Mouse (Mus musculus): ENCODE data around the gene Dscam. TPM values are rescaled to one million over a fixed set of nuclear protein-coding genes. Genes with fewer than 3 reads are reported as not detected.
A peak's percentile ranks its signal among the peaks of the same experiment; 100 is the strongest.

Gene Dscam
- polyA plus RNA-seq, 1 experiment from 2014 or later: 11.1 TPM

GRCm38 (mm10) chr16:96753164-96753780 lies 417.3 kb downstream of the Dscam start:
- Histone ChIP-seq H3K36me3 (no peaks in the 10 kb centered on the region), H3K9ac (replicated peaks) (no peak overlapping the region), H3K27me3 (no peaks in the 10 kb centered on the region), H3K9me3 (no peaks in the 10 kb centered on the region), H3K27ac (peak overlapping the region; percentile 51; the same call in 1 of the 2 replicates), H3K4me1 (replicated peaks) (peaks cover 51% of the 10 kb centered on the region), H3K4me2 (replicated peaks) (no peak overlapping the region), H3K4me3 (replicated peaks) (no peak overlapping the region)
- 78% methylated on average over 2 of the region's 2 CpGs for WGBS
- no peak for ATAC-seq

GRCm38 (mm10) chr16:96742475-96743255 lies 427.9 kb downstream of the Dscam start:
- no peak overlapping the region for H3K27ac ChIP-seq
- WGBS: 79% methylated on average over 5 of the region's 5 CpGs
- H3K4me3 ChIP-seq (replicated peaks): no peak overlapping the region
- no peaks in the 10 kb centered on the region for H3K9me3 ChIP-seq
- no peaks in the 10 kb centered on the region for H3K4me1 ChIP-seq (replicated peaks)
- H3K27me3 ChIP-seq: no peaks in the 10 kb centered on the region
- ATAC-seq: no peak
- H3K9ac ChIP-seq (replicated peaks): no peak overlapping the region
- no peaks in the 10 kb centered on the region for H3K36me3 ChIP-seq
- H3K4me2 ChIP-seq (replicated peaks): no peak overlapping the region

GRCm38 (mm10) chr16:96741336-96741735 lies 429.2 kb downstream of the Dscam start:
- Histone ChIP-seq H3K4me1 (replicated peaks) (no peaks in the 10 kb centered on the region), H3K27ac (no peak overlapping the region), H3K9ac (replicated peaks) (no peak overlapping the region), H3K4me2 (replicated peaks) (no peak overlapping the region), H3K36me3 (no peaks in the 10 kb centered on the region), H3K4me3 (replicated peaks) (no peak overlapping the region), H3K27me3 (no peaks in the 10 kb centered on the region), H3K9me3 (no peaks in the 10 kb centered on the region)
- 85% methylated on average over 1 of the region's 1 CpGs for WGBS
- no peak for ATAC-seq

GRCm38 (mm10) chr16:96740073-96741055 lies 430.2 kb downstream of the Dscam start:
- WGBS: 86% methylated on average over 7 of the region's 7 CpGs
- Histone ChIP-seq H3K27me3 (no peaks in the 10 kb centered on the region), H3K4me3 (replicated peaks) (no peak overlapping the region), H3K36me3 (no peaks in the 10 kb centered on the region), H3K4me1 (replicated peaks) (no peaks in the 10 kb centered on the region), H3K27ac (no peak overlapping the region), H3K4me2 (replicated peaks) (no peak overlapping the region), H3K9me3 (no peaks in the 10 kb centered on the region), H3K9ac (replicated peaks) (no peak overlapping the region)
- no peak for ATAC-seq

GRCm38 (mm10) chr16:96736501-96736900 lies 434.1 kb downstream of the Dscam start:
- H3K9me3 ChIP-seq: no peaks in the 10 kb centered on the region
- no peaks in the 10 kb centered on the region for H3K4me1 ChIP-seq (replicated peaks)
- H3K4me2 ChIP-seq (replicated peaks): no peak overlapping the region
- H3K27ac ChIP-seq: no peak overlapping the region
- ATAC-seq: no peak
- H3K9ac ChIP-seq (replicated peaks): no peak overlapping the region
- no peak overlapping the region for H3K4me3 ChIP-seq (replicated peaks)
- no peaks in the 10 kb centered on the region for H3K27me3 ChIP-seq
- 89% methylated on average over 1 of the region's 1 CpGs for WGBS
- H3K36me3 ChIP-seq: no peaks in the 10 kb centered on the region

GRCm38 (mm10) chr16:96730881-96731280 lies 439.7 kb downstream of the Dscam start:
- no peak overlapping the region for H3K9ac ChIP-seq (replicated peaks)
- H3K36me3 ChIP-seq: no peaks in the 10 kb centered on the region
- H3K4me2 ChIP-seq (replicated peaks): no peak overlapping the region
- H3K9me3 ChIP-seq: no peaks in the 10 kb centered on the region
- H3K4me1 ChIP-seq (replicated peaks): peaks cover 30% of the 10 kb centered on the region
- WGBS: 82% methylated on average over 3 of the region's 3 CpGs
- ATAC-seq: 0 out of 2 replicates have a peak, but pooled peaks have one; percentile 58
- H3K4me3 ChIP-seq (replicated peaks): no peak overlapping the region
- H3K27me3 ChIP-seq: no peaks in the 10 kb centered on the region
- 0 out of 2 replicates have a peak overlapping the region, but pooled peaks have one; percentile 12 for H3K27ac ChIP-seq

- 56% methylated on average over 13 of the region's 13 CpGs for WGBS
- no peaks in the 10 kb centered on the region for H3K27me3 ChIP-seq
- no peaks in the 10 kb centered on the region for H3K9me3 ChIP-seq
- ATAC-seq: no peak
- H3K9ac ChIP-seq (replicated peaks): no peak overlapping the region; the same call in 1 of the 2 replicates
- no peak overlapping the region for H3K4me3 ChIP-seq (replicated peaks)
- no peaks in the 10 kb centered on the region for H3K36me3 ChIP-seq
- peak overlapping the region; percentile 45 for H3K27ac ChIP-seq
- H3K4me2 ChIP-seq (replicated peaks): no peak overlapping the region
- H3K4me1 ChIP-seq (replicated peaks): peaks cover 49% of the 10 kb centered on the region
These were observed 442.4 kb downstream of the Dscam start for GRCm38 (mm10) chr16:96727836-96728774.

GRCm38 (mm10) chr16:96725071-96725724 lies 445.4 kb downstream of the Dscam start:
- no peaks in the 10 kb centered on the region for H3K36me3 ChIP-seq
- peaks cover 54% of the 10 kb centered on the region for H3K4me1 ChIP-seq (replicated peaks)
- H3K9ac ChIP-seq (replicated peaks): no peak overlapping the region
- no peak overlapping the region for H3K4me2 ChIP-seq (replicated peaks)
- no peaks in the 10 kb centered on the region for H3K27me3 ChIP-seq
- H3K27ac ChIP-seq: peak overlapping the region; percentile 78
- peak; percentile 80 for ATAC-seq
- no peaks in the 10 kb centered on the region for H3K9me3 ChIP-seq
- 55% methylated on average over 8 of the region's 8 CpGs for WGBS
- H3K4me3 ChIP-seq (replicated peaks): no peak overlapping the region

- H3K36me3 ChIP-seq: no peaks in the 10 kb centered on the region
- no peak overlapping the region for H3K9ac ChIP-seq (replicated peaks)
- no peaks in the 10 kb centered on the region for H3K9me3 ChIP-seq
- H3K4me3 ChIP-seq (replicated peaks): no peak overlapping the region
- peaks cover 54% of the 10 kb centered on the region for H3K4me1 ChIP-seq (replicated peaks)
- H3K27me3 ChIP-seq: no peaks in the 10 kb centered on the region
- H3K4me2 ChIP-seq (replicated peaks): no peak overlapping the region
- 40% methylated on average over 5 of the region's 5 CpGs for whole genome bisulfite sequencing
- no peak for ATAC-seq
- H3K27ac ChIP-seq: peak overlapping the region; percentile 78
These were observed 446.0 kb downstream of the Dscam start for GRCm38 (mm10) chr16:96724591-96724990.

GRCm38 (mm10) chr16:96724123-96724522 lies 446.4 kb downstream of the Dscam start:
- no peak overlapping the region for H3K9ac ChIP-seq (replicated peaks)
- H3K36me3 ChIP-seq: no peaks in the 10 kb centered on the region
- H3K27me3 ChIP-seq: no peaks in the 10 kb centered on the region
- H3K4me3 ChIP-seq (replicated peaks): no peak overlapping the region
- H3K9me3 ChIP-seq: no peaks in the 10 kb centered on the region
- 27% methylated on average over 3 of the region's 3 CpGs for WGBS
- H3K4me1 ChIP-seq (replicated peaks): peaks cover 50% of the 10 kb centered on the region
- peak overlapping the region; percentile 78 for H3K27ac ChIP-seq
- no peak overlapping the region for H3K4me2 ChIP-seq (replicated peaks)
- ATAC-seq: no peak
